Mouse (Mus musculus) lung, embryonic 14.5 days (tissue): ENCODE measurements at regions not wholly inside any gene's neighbourhood (a gene's known extent, or its start where the extent isn't known, plus 50 kb on each side); places are given as distances from the start of the nearest gene placed in this dataset.
"Not testable (repeated sequence)": the region's sequence is repeated elsewhere in the genome, so short reads cannot be mapped to it uniquely, and the experiment has no call there.

Experiments
- ATAC-seq: fragments of 200-750 bp; cut with Nextera tagmentation; 2 replicates; pipeline ENCODE4 v1.8.0; 2017; ENCODE audit warnings: mild to moderate bottlenecking, moderate TSS enrichment, moderate library complexity; ENCODE audit not compliant: insufficient read depth
- DNase-seq: peaks from one replicate; pipeline ENCODE4 v3.0.0-alpha.2; 2015
- H3K27ac ChIP-seq: fragments of 300-500 bp; sonication (generic); 2 replicates; pipeline ENCODE4 v1.5.1; 2014; ENCODE audit warnings: low read depth, mild to moderate bottlenecking, moderate library complexity
- H3K27me3 ChIP-seq: fragments of 300-500 bp; sonication (generic); 2 replicates; pipeline ENCODE4 v1.6.1; 2014; ENCODE audit warnings: low read length, control low read depth; ENCODE audit not compliant: insufficient read depth
- H3K36me3 ChIP-seq: fragments of 300-500 bp; sonication (generic); 2 replicates; pipeline ENCODE4 v1.6.1; 2014; ENCODE audit warnings: control low read depth; ENCODE audit not compliant: insufficient read depth
- H3K4me1 ChIP-seq: fragments of 300-500 bp; sonication (generic); 2 replicates; pipeline ENCODE4 v1.6.1; 2014; ENCODE audit warnings: antibody characterized with exemption, control low read depth; ENCODE audit not compliant: insufficient read depth
- H3K4me2 ChIP-seq: fragments of 300-500 bp; sonication (generic); 2 replicates; pipeline ENCODE4 v1.6.1; 2014; ENCODE audit warnings: mild to moderate bottlenecking
- H3K4me3 ChIP-seq: fragments of 300-500 bp; sonication (generic); 2 replicates; pipeline ENCODE4 v1.5.1; 2014; ENCODE audit warnings: low read depth, low read length
- H3K9ac ChIP-seq: fragments of 300-500 bp; sonication (generic); 2 replicates; pipeline ENCODE4 v1.6.1; 2014
- H3K9me3 ChIP-seq: fragments of 300-500 bp; sonication (generic); 2 replicates; pipeline ENCODE4 v1.6.1; 2016; ENCODE audit warnings: low read depth, low read length, control low read depth
- CTCF ChIP-seq: IDR thresholded peaks from 2 replicates; pipeline ENCODE4 v1.5.1; 2016; ENCODE audit warnings: antibody characterized with exemption, low read depth
- WGBS: fragments of 180-500 bp; shearing (Covaris S2); extraction: QIAGEN DNeasy Blood & Tissue Kit; methylation state at CpG from one replicate; pipeline ENCODE4 v1.1.7; 2014; 5-methylcytosine and 5-hydroxymethylcytosine counted together

DNA sequence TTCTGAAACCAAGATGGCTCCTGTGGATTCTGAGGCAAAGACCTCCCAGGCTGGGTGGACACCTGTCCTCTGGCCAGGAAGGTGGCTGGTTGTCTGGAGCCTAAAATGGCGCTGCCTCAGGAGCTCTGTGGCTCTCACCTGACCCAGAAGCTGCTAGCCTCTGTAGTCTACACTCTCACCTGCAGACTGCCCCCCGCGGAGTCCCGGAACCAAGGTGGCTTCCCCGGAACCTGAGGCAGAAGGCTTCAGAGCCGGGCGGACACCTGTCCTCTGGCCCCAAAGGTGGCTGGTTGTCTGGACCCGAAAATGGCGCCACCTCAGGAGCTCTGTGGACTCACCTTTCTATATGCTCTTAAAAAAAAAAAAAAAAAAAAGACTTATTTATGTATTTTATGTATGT, 481.2 kb upstream of the Brinp1 start:
- H3K27me3 ChIP-seq, result no peaks in the 10 kb centered on the region
- no peak overlapping the region for H3K9ac ChIP-seq
- TF ChIP-seq CTCF, result no peak
- DNase-seq, result no peak
- H3K9me3 ChIP-seq, result no peaks in the 10 kb centered on the region
- H3K4me1 ChIP-seq, result no peaks in the 10 kb centered on the region
- no peak overlapping the region for H3K4me2 ChIP-seq
- no peak overlapping the region for H3K27ac ChIP-seq
- ATAC-seq, result no peak
- WGBS, result 92% methylated on average over 9 of the region's 9 CpGs
- H3K4me3 ChIP-seq, result no peak overlapping the region
- H3K36me3 ChIP-seq, result no peaks in the 10 kb centered on the region

DNA sequence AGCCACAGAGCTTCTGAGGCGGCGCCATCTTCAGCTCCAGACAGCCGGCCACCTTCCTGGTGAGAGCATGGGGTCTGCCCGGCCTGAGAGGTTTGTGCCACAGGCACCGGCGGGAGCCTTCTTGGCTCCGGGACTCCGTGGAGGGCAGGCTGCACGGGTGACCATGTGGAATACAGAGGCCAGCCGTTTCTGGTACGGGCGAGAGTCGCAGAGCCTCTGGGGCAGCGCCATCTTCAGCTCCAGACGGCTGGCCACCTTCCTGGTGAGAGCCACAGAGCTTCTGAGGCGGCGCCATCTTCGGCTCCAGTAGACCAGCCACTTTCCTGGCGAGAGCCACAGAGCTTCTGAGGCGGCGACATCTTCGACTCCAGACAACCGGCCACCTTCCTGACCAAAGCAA, 456.2 kb upstream of the Brinp1 start:
- 86% methylated on average over 18 of the region's 23 CpGs for WGBS
- H3K4me2 ChIP-seq, H3K27ac ChIP-seq, DNase-seq, H3K9me3 ChIP-seq, H3K36me3 ChIP-seq, H3K27me3 ChIP-seq, ATAC-seq, H3K9ac ChIP-seq, H3K4me3 ChIP-seq, H3K4me1 ChIP-seq: not testable (repeated sequence)

DNA sequence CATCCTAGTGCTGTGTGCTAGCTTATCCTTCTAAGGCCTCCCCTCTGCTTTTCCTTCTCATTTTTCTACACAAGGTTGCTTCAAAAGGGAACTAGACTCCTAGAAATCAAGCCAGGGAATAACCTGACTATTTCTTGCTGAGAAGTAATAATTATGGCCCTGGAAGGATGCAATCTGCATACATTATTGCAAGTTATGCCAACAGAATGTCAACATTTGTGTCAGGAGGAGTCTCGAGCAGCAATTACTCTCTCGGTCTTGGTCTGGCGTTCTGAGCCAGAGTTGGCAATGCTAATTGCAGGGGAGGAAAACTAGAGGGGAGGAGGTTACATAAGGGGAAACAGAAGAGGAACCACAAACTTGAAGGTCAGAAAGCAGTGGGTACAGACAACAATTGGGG, 441.3 kb upstream of the Brinp1 start:
- H3K27ac ChIP-seq, result no peak overlapping the region
- no peaks in the 10 kb centered on the region for H3K9me3 ChIP-seq
- ATAC-seq, result no peak
- H3K27me3 ChIP-seq, result no peaks in the 10 kb centered on the region
- no peak overlapping the region for H3K9ac ChIP-seq
- no peak overlapping the region for H3K4me3 ChIP-seq
- H3K4me1 ChIP-seq, result no peaks in the 10 kb centered on the region
- DNase-seq, result no peak
- 73% methylated on average over 3 of the region's 3 CpGs for WGBS
- H3K4me2 ChIP-seq, result no peak overlapping the region
- TF ChIP-seq CTCF, result no peak
- no peaks in the 10 kb centered on the region for H3K36me3 ChIP-seq

DNA sequence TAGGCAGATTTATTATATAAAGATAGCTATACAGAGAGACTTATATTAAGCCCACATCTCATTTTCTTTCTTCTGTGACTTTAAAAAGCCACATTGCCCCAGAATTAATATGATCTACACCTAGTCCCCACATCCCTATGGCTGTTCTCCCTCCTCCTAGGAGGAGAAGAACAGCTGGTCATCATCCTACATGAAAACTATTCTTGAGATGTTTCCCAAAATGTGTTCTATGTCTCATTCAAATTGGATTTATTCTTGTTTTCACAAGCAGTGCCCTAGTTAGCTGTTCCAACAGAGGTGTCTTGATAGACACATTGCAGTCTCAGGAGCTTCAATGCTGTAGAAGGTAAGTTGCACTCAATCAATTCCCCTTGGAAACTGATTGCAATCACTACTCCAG, 429.1 kb upstream of the Brinp1 start:
- ATAC-seq, result no peak
- Histone ChIP-seq H3K27me3 (no peaks in the 10 kb centered on the region), H3K9ac (no peak overlapping the region), H3K9me3 (no peaks in the 10 kb centered on the region), H3K36me3 (no peaks in the 10 kb centered on the region), H3K4me3 (no peak overlapping the region), H3K4me1 (no peaks in the 10 kb centered on the region), H3K27ac (no peak overlapping the region), H3K4me2 (no peak overlapping the region)
- no peak for TF ChIP-seq CTCF
- DNase-seq, result no peak

DNA sequence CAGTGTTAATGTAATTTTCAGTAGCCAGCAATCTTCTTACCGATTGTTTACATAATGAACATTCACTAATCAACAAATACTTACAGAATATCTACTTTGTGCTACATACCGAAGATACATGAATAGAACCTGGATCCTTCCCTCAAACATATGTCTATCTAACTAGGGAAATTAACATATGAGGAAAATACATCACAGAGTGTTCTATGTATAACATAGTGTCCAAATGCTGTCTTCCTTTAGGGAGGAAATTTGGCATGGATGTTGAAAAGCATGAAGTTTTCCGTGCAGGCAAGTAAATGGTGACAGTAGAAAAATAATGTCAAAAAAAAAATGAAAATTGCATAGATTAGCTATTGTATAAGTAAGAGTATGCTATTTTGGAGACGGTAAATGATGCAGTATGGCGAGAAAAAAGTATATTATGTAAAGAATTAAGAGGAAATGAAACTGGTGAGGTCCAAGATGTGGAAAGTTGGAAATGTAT, 392.8 kb upstream of the Brinp1 start:
- no peak for TF ChIP-seq CTCF
- no peaks in the 10 kb centered on the region for H3K27me3 ChIP-seq

DNA sequence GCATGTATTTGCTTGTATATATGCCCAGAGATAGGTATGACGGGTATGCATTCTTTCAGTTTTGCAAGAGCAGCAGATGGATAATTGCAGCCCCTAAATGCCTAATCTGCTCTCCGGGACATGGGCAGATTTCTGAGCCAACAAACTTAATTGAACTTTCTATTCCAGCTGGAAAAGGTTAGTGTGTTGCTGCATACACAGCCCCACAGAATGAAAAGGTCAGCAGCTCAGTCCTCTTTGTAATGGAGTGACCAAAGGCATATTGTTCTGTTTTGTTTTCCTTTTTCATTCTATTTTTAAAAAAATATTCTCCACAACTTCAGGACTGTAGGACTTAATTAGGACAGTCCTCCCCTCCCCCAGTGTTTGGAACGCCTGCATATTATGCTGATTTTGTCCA, 373.4 kb upstream of the Brinp1 start:
- Histone ChIP-seq H3K9me3 (no peaks in the 10 kb centered on the region), H3K27ac (no peak overlapping the region), H3K4me3 (no peak overlapping the region), H3K9ac (no peak overlapping the region), H3K36me3 (no peaks in the 10 kb centered on the region), H3K4me1 (no peaks in the 10 kb centered on the region), H3K27me3 (no peaks in the 10 kb centered on the region), H3K4me2 (no peak overlapping the region)
- TF ChIP-seq CTCF, result no peak
- ATAC-seq (no peak), DNase-seq (no peak)
- 57% methylated on average over 3 of the region's 3 CpGs for WGBS

More for the DNA sequence above, 392.8 kb upstream of the Brinp1 start:
- Histone ChIP-seq H3K27ac (no peak overlapping the region), H3K9ac (no peak overlapping the region), H3K4me2 (no peak overlapping the region), H3K9me3 (no peaks in the 10 kb centered on the region), H3K36me3 (no peaks in the 10 kb centered on the region), H3K4me3 (no peak overlapping the region), H3K4me1 (no peaks in the 10 kb centered on the region)
- DNase-seq (no peak), ATAC-seq (no peak)
- 80% methylated on average over 5 of the region's 5 CpGs for WGBS
